Mouse (Mus musculus) bone marrow macrophage, adult 2 months (primary cell): ENCODE data around the gene Aym1.

Experiments used
- CTCF ChIP-seq: IDR thresholded peaks from 2 replicates; pipeline ENCODE4 v1.5.1; 2012; ENCODE audit warnings: low read depth, mild to moderate bottlenecking, low read length, moderate library complexity
- POLR2A ChIP-seq: IDR thresholded peaks from 2 replicates; pipeline ENCODE4 v1.6.1; 2012; ENCODE audit warnings: mild to moderate bottlenecking, low read depth, low read length, borderline replicate concordance

- no peak for TF ChIP-seq CTCF
- no peak for TF ChIP-seq POLR2A
Observed at GRCm38 (mm10) chr5:113372449-113372848, 15.4 kb downstream of the Aym1 start.
